Mouse (Mus musculus): Measurements from ENCODE around the gene Rsph10b.

Rsph10b gene

GRCm38 (mm10) chr5:143993260-143993659, 60.4 kb downstream of the Rsph10b start:
- no peak for DNase-seq (ENCODE audit: low read depth)

GRCm38 (mm10) chr5:143993849-143994248, 61.0 kb downstream of the Rsph10b start:
- DNase-seq (ENCODE audit: low read depth) = no peak

GRCm38 (mm10) chr5:143994632-143995365, 62.0 kb downstream of the Rsph10b start:
- no peak for DNase-seq (ENCODE audit: low read depth)

- peak; percentile 26 for DNase-seq (ENCODE audit: low read depth)
Observed at GRCm38 (mm10) chr5:143999409-143999808, 66.6 kb downstream of the Rsph10b start.

GRCm38 (mm10) chr5:144002461-144003192, 69.8 kb downstream of the Rsph10b start:
- no peak for DNase-seq (ENCODE audit: low read depth)

GRCm38 (mm10) chr5:144013366-144014134, 80.7 kb downstream of the Rsph10b start:
- DNase-seq (ENCODE audit: low read depth) = peak; percentile 62

GRCm38 (mm10) chr5:144014551-144015311, 81.9 kb downstream of the Rsph10b start, which contains the start of gene Ccz1:
Gene Ccz1 (minus strand): TSS chr5:144014877.
- DNase-seq (ENCODE audit: low read depth) = peak; percentile 92

GRCm38 (mm10) chr5:144015312-144015650, 82.4 kb downstream of the Rsph10b start:
- no peak for DNase-seq (ENCODE audit: low read depth)

- peak; percentile 60 for DNase-seq (ENCODE audit: low read depth)
Observed at GRCm38 (mm10) chr5:144015845-144016244, 83.0 kb downstream of the Rsph10b start.

- DNase-seq (ENCODE audit: low read depth) = peak; percentile 32
Observed at GRCm38 (mm10) chr5:144026620-144027263, 93.9 kb downstream of the Rsph10b start, which contains the start of gene Ocm. Gene Ocm (minus strand): TSS chr5:144026670.

- DNase-seq (ENCODE audit: low read depth) = no peak
Observed at GRCm38 (mm10) chr5:144032491-144032890, 99.7 kb downstream of the Rsph10b start.

GRCm38 (mm10) chr5:144034567-144034966, 101.7 kb downstream of the Rsph10b start:
- no peak for DNase-seq (ENCODE audit: low read depth)
